Mouse (Mus musculus) liver, postnatal 0 days (tissue): ENCODE data around the gene Cyp4f15.

Experiments
- CTCF ChIP-seq: sonication (generic); IDR thresholded peaks from 2 replicates; pipeline ENCODE4 v1.5.1; 2016; ENCODE audit warnings: antibody characterized with exemption, low read depth
- EP300 ChIP-seq: IDR thresholded peaks from 2 replicates; pipeline ENCODE4 v1.6.1; 2016; ENCODE audit warnings: antibody characterized with exemption, low read depth, mild to moderate bottlenecking

DNA sequence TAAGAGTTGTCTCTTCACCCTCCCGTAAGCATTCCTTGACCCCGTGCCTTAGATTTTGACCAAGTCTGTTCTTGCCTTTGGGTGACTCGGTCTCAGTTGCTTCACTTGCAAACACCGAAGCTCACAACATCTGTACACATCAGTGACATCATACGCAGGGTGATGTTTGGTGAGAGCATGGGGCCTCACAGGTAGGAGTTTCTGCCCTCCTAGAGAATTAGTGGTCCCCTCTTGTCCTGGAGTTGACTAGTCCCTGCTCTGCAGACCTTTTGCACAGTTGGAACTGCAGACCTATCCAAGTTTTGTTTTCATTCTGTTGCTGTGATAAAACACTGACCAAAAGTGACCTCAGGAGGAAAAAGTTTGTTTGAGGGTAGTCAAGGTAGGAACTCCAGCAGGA is 1.3 kb downstream of the Cyp4f15 start:
- TF ChIP-seq CTCF (no peak), EP300 (peak; percentile 31; the same call in 1 of the 2 replicates)
